Mouse (Mus musculus) hindbrain, embryonic 10.5 days (tissue): ENCODE measurements around the gene B4galt4. TPM values are rescaled to one million over a fixed set of nuclear protein-coding genes. Genes with fewer than 3 reads are reported as not detected.

Source experiments
- DNase-seq: peaks from one replicate; pipeline ENCODE4 v3.0.0-alpha.2; 2017; ENCODE audit warnings: low spot score
- H3K27ac ChIP-seq: fragments of 300-500 bp; sonication (generic); 2 replicates; pipeline ENCODE4 v1.5.1; 2016; ENCODE audit warnings: mild to moderate bottlenecking, moderate library complexity
- H3K27me3 ChIP-seq: fragments of 300-500 bp; sonication (generic); 2 replicates; pipeline ENCODE4 v1.6.1; 2016; ENCODE audit warnings: mild to moderate bottlenecking; ENCODE audit not compliant: poor library complexity, insufficient read depth, severe bottlenecking
- H3K36me3 ChIP-seq: fragments of 300-500 bp; sonication (generic); 2 replicates; pipeline ENCODE4 v1.6.1; 2016; ENCODE audit warnings: mild to moderate bottlenecking, moderate library complexity
- H3K4me1 ChIP-seq: fragments of 300-500 bp; sonication (generic); replicated peaks from 2 replicates; pipeline ENCODE4 v1.6.1; 2016; ENCODE audit warnings: mild to moderate bottlenecking
- H3K4me3 ChIP-seq: fragments of 300-500 bp; sonication (generic); 2 replicates; pipeline ENCODE4 v1.5.1; 2016; ENCODE audit warnings: mild to moderate bottlenecking, moderate library complexity
- H3K9me3 ChIP-seq: fragments of 300-500 bp; sonication (generic); 2 replicates; pipeline ENCODE4 v1.6.1; 2016; ENCODE audit warnings: mild to moderate bottlenecking, moderate library complexity
- WGBS: fragments of 180-500 bp; shearing (Covaris S2); methylation state at CpG from one replicate; pipeline ENCODE4 v1.1.7; 2016; 5-methylcytosine and 5-hydroxymethylcytosine counted together
- polyA plus RNA-seq: library from polyadenylated mRNA; unstranded; fragments of >200 nt; fragmentation: Nextera tagmentation; extraction: Ambion mirVana; gene quantifications from 2 replicates; pipeline ENCODE4 v1.2.1, GENCODE M21; 2016

Gene B4galt4
- 25.5 and 25.6 TPM in 2 replicates for polyA plus RNA-seq

GRCm38 (mm10) chr16:38742113-38742658 lies at the start of gene B4galt4:
B4galt4 (plus strand) TSS chr16:38742264.
- Histone ChIP-seq H3K9me3 (no peaks in the 10 kb centered on the region), H3K27ac (peak within 1 kb of the TSS; percentile 92), H3K36me3 (no peaks in the 10 kb centered on the region), H3K4me3 (peak within 1 kb of the TSS; percentile 90), H3K4me1 (peaks cover 9% of the 10 kb centered on the region), H3K27me3 (peaks cover 9% of the 10 kb centered on the region; the same call in 1 of the 2 replicates)
- peak; percentile 80 for DNase-seq
- WGBS = under 1% methylated on average over 69 of the region's 69 CpGs

- no peaks in the 10 kb centered on the region for H3K27me3 ChIP-seq
- H3K27ac ChIP-seq = no peak overlapping the region
- H3K4me3 ChIP-seq = no peak overlapping the region
- no peaks in the 10 kb centered on the region for H3K36me3 ChIP-seq
- WGBS = 94% methylated on average over 6 of the region's 6 CpGs
- H3K4me1 ChIP-seq = no peaks in the 10 kb centered on the region
- DNase-seq = no peak
- no peaks in the 10 kb centered on the region for H3K9me3 ChIP-seq
Observed at GRCm38 (mm10) chr16:38694906-38695540, 47.0 kb upstream of the B4galt4 start.

DNA sequence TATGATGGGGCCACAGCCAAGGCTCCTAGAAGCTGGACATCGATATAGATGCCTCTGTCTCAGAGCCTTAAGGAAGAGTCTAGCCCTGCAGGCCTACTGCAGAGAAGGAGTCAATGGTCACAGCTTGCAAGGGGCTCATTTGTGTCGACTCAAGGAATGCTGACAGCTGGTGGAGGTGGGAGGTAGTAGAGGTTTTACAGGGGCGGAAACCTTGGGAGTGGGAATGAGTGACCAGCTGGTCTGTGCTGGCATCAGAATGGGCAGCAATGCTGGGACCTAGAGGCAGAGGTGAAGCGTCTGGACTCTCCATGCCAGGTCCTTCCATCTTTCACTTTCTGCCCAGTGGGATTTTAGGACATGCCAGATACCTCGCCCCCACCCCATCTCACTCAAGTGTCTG lies 46.5 kb upstream of the B4galt4 start:
- no peak overlapping the region for H3K4me3 ChIP-seq
- DNase-seq = no peak
- no peaks in the 10 kb centered on the region for H3K27me3 ChIP-seq
- H3K36me3 ChIP-seq = no peaks in the 10 kb centered on the region
- WGBS = 82% methylated on average over 5 of the region's 5 CpGs
- no peaks in the 10 kb centered on the region for H3K9me3 ChIP-seq
- no peak overlapping the region for H3K27ac ChIP-seq
- no peaks in the 10 kb centered on the region for H3K4me1 ChIP-seq

GRCm38 (mm10) chr16:38697611-38698010 lies 44.5 kb upstream of the B4galt4 start:
- Histone ChIP-seq H3K4me1 (peaks cover 16% of the 10 kb centered on the region), H3K27me3 (no peaks in the 10 kb centered on the region), H3K4me3 (no peak overlapping the region), H3K27ac (no peak overlapping the region), H3K36me3 (no peaks in the 10 kb centered on the region), H3K9me3 (no peaks in the 10 kb centered on the region)
- DNase-seq = no peak
- 85% methylated on average over 5 of the region's 5 CpGs for WGBS

DNA sequence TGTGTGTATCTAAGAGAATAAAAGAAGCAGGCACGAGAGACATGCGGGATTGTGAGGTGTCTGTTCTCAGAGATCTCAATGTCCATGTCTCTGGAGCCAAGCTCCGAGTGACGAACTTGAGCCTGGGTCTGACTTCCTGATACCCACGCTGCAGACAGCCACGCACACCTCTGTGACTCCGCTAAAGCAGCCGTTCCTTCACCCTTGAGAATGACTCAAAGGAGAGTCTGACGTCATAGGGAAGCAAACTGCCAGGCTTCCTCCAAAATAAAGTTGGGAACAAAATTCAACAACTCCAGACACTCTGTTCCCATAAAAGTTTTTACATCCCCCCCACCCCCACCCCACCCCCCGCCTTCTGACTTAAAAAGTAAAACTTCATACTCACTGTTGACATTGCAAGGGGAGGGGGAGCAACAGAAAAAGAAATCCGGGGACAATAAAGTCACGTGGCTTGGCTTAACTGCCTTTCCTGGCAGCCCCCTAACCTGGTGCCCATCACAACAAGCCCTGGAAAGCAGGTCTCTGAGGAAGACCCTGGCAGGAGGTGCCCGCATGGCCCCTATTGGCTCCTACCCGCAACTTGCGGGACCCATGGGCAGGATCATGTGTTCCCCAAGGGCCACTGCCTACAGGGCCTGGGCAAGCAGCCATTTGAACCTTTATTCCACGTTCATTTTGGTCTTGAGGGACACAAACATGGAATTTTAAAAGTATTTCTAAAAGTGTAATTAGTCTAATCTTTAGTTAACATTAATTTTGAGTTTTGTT lies 41.5 kb upstream of the B4galt4 start:
- no peak overlapping the region for H3K4me3 ChIP-seq
- peaks cover 21% of the 10 kb centered on the region for H3K4me1 ChIP-seq
- no peak for DNase-seq
- H3K27ac ChIP-seq = peak overlapping the region; percentile 62
- H3K27me3 ChIP-seq = no peaks in the 10 kb centered on the region
- WGBS = 87% methylated on average over 16 of the region's 16 CpGs
- no peaks in the 10 kb centered on the region for H3K36me3 ChIP-seq
- H3K9me3 ChIP-seq = no peaks in the 10 kb centered on the region

- Histone ChIP-seq H3K36me3 (no peaks in the 10 kb centered on the region), H3K4me1 (peaks cover 21% of the 10 kb centered on the region), H3K27ac (peak overlapping the region; percentile 87), H3K9me3 (no peaks in the 10 kb centered on the region), H3K4me3 (peak overlapping the region; percentile 26), H3K27me3 (no peaks in the 10 kb centered on the region)
- 44% methylated on average over 9 of the region's 9 CpGs for WGBS
- peak; percentile 55 for DNase-seq
Observed at GRCm38 (mm10) chr16:38701492-38702185, 40.4 kb upstream of the B4galt4 start.

DNA sequence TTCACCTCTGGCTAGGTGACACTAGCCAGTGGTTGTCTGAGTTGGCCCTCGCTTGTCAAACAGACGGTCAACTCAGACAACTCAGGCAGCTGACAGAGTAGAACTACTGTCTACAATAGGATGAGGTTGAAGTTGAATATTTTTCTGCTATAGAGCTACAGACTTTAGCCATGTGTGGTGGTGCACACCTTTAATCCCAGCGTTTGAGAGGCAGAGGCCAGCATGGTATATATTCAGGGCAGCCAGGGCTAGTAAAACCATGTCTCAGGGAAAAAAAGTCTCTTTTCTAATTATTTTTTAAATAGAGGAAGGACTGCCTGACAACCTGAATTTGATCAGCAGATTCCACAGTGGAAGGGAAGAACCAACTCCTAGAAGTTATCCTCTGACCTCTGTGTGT lies 39.7 kb upstream of the B4galt4 start:
- peak overlapping the region; percentile 87 for H3K27ac ChIP-seq
- no peaks in the 10 kb centered on the region for H3K36me3 ChIP-seq
- DNase-seq = no peak
- H3K27me3 ChIP-seq = no peaks in the 10 kb centered on the region
- 0 out of 2 replicates have a peak overlapping the region, but pooled peaks have one; percentile 26 for H3K4me3 ChIP-seq
- H3K4me1 ChIP-seq = peaks cover 21% of the 10 kb centered on the region
- 89% methylated on average over 3 of the region's 3 CpGs for WGBS
- no peaks in the 10 kb centered on the region for H3K9me3 ChIP-seq

DNA sequence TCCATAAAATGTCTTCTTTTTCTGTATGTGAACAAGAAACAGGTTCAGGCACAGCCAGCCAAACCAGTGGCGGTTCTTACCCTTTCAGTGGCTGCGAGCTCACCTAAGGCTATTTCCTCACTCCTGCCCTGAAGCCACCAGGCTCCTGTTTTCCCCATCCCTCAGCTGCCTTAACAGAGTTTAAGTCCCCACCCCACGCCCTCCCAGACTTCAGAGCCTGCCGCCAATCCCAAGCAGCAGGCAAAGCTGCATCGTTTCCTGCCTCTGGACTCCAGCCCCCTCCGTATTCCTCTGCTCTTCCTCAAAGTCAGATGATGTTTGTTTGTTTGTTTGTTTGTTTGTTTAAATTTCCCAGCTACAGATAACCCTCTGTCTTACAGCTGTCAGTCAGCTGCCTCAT lies 38.6 kb upstream of the B4galt4 start:
- Histone ChIP-seq H3K9me3 (no peaks in the 10 kb centered on the region), H3K27ac (no peak overlapping the region), H3K36me3 (no peaks in the 10 kb centered on the region), H3K4me3 (no peak overlapping the region), H3K4me1 (peaks cover 21% of the 10 kb centered on the region), H3K27me3 (no peaks in the 10 kb centered on the region)
- WGBS = 56% methylated on average over 6 of the region's 6 CpGs
- no peak for DNase-seq

DNA sequence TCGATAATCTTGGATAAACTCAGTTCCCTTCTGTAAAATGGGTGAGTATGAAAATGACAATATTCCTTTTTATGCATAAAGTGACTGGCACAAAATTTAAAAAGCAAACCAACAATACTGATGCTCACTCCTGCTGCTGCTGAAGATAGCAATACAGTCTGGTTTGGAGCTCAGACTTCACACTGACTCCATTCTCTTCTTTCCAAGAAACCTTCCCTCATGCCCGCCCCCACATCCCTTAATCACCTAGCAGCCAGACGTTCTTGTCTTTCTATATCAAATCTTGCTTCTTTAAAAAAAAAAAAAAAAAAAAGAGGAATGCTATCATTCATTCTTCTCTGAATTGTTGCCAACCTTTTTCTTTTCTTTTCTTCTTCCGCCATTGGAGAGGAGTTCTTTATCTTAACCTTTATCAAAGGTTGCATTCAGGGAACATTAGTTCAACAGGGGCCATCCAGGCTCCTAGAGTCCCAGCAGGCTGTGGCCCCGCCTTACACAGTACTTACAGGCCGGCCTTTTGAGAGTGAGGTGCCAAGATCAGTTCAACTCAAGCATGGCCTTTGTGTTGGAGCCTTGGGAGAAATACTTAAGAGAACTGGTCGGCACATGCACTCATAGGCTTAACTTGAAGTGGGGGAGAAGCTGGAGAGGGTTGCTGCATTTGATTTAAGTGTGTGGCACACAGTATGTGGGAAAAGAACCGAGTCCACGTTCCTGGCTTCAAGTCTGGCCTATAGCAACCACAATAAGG lies 36.4 kb upstream of the B4galt4 start:
- Histone ChIP-seq H3K27me3 (no peaks in the 10 kb centered on the region), H3K4me1 (peaks cover 26% of the 10 kb centered on the region), H3K36me3 (no peaks in the 10 kb centered on the region), H3K27ac (no peak overlapping the region), H3K9me3 (no peaks in the 10 kb centered on the region), H3K4me3 (no peak overlapping the region)
- no peak for DNase-seq
- 70% methylated on average over 9 of the region's 9 CpGs for WGBS

DNA sequence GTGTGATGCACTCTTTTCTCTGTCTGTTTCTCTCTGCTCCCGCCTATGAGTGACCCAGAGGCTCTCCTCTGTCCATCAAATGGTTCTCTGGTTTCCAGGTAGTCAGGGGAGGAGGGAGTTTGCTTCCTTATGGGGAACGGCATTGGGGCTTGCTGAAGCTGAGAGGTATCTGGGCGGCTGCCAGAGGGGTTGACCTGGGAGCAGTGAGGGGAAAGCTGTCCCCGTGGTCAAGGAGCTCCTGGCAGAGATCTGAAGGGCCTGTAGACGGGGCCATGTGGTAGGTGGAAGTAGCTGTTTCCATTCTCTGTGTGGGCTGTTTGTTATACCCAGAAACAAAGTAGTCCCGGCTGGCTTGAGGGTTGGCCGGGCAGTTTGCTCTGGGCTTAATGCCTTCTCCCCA lies 35.3 kb upstream of the B4galt4 start:
- Histone ChIP-seq H3K27ac (no peak overlapping the region), H3K36me3 (no peaks in the 10 kb centered on the region), H3K9me3 (no peaks in the 10 kb centered on the region), H3K4me1 (peaks cover 24% of the 10 kb centered on the region), H3K4me3 (no peak overlapping the region), H3K27me3 (0 out of 2 replicates have a peak, but pooled peaks cover 1% of the 10 kb centered on the region)
- 75% methylated on average over 7 of the region's 7 CpGs for WGBS
- no peak for DNase-seq

DNA sequence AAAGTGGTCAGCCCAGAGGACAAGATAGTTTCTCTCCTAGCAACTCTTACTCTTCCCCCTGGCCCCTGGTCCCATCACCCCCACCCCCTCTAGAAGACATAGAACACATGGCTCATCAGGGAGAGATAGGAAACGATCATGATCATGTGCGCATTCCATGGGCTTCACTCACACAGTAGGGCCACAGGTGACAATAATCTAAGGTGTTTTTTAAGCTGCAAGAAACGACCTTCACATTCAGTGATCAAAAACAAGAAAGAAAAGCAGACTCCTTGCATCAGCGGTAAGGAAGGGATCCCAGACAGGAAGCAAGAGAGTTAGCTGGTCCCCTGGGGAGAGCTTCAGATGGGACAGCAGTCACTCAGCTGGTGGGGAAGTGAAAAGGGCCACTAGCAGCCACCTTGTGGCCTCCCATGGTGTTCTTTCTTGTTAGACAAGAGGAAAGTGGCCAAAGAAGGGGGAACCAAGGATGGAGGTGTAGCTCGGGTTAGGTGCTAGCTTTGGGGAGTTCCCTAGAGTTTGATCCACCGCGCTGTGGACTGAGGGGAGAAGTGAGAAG lies 33.0 kb upstream of the B4galt4 start:
- Histone ChIP-seq H3K4me1 (peaks cover 24% of the 10 kb centered on the region), H3K4me3 (no peak overlapping the region), H3K27me3 (0 out of 2 replicates have a peak, but pooled peaks cover 4% of the 10 kb centered on the region), H3K9me3 (no peaks in the 10 kb centered on the region), H3K27ac (no peak overlapping the region), H3K36me3 (no peaks in the 10 kb centered on the region)
- DNase-seq = no peak
- 67% methylated on average over 7 of the region's 7 CpGs for WGBS

DNA sequence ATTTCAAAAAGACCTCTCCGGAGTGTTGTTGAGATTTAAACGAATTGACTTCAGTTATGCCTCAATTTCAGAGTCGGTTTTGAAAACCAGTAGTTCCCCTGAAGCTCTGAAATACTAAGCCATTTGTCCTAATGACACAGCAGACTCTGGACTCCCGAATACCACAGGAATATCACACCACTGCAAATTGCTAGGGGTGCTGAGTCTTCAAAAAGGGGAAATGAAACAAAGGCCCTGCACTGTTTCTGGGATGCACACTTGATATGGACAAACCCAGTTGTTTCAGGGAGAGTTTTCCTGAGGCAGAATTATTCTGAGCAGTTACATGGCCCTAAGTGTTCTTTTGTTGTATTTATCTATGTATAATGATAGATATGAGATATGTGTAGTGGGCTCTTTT lies 30.8 kb upstream of the B4galt4 start:
- Histone ChIP-seq H3K27ac (no peak overlapping the region), H3K36me3 (no peaks in the 10 kb centered on the region), H3K9me3 (no peaks in the 10 kb centered on the region), H3K27me3 (0 out of 2 replicates have a peak, but pooled peaks cover 4% of the 10 kb centered on the region), H3K4me3 (peak overlapping the region; percentile 62; the same call in 1 of the 2 replicates), H3K4me1 (peaks cover 25% of the 10 kb centered on the region)
- WGBS = 66% methylated on average over 4 of the region's 4 CpGs
- DNase-seq = no peak
